Mouse (Mus musculus) E14TG2a.4 (cell line): Measurements from ENCODE around the gene Alcam.

ENCODE experiments used
- CTCF ChIP-seq: conservative IDR thresholded peaks from 2 replicates; pipeline ENCODE4 v1.5.1; 2014; ENCODE audit warnings: low read length
- POU5F1 ChIP-seq: IDR thresholded peaks from 2 replicates; pipeline ENCODE4 v1.6.1; 2014; ENCODE audit warnings: low read length, borderline replicate concordance

DNA sequence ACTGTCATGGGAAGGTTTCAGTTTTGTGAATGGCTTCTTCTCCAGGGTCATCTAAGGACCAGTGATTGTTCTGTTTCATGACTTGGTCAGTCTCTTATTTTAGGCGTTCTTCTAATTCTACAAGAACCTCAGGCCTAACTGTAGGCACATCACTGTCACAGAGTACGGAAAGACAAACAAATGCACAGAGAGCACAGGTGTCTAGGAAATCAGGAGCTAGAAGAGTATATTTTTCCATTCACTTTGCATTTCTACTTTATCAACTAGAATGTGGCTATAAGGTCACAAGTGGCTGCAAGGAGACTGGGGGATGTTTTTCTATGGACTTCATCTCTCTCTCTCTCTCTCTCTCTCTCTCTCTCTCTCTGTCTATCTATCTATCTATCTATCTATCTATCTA, 19.2 kb upstream of the Alcam start:
- TF ChIP-seq CTCF (no peak), POU5F1 (no peak)
